Mouse (Mus musculus) midbrain, embryonic 16.5 days (tissue): ENCODE measurements around the gene Pcolce. TPM values are rescaled to one million over a fixed set of nuclear protein-coding genes. Genes with fewer than 3 reads are reported as not detected.

Experiments used
- ATAC-seq: fragments of 200-750 bp; cut with Nextera tagmentation; 2 replicates; pipeline ENCODE4 v1.8.0; 2017; ENCODE audit warnings: moderate TSS enrichment
- H3K27ac ChIP-seq: fragments of 300-500 bp; sonication (generic); 2 replicates; pipeline ENCODE4 v1.5.1; 2014; ENCODE audit warnings: mild to moderate bottlenecking, low read length, mixed read lengths
- H3K27me3 ChIP-seq: fragments of 300-500 bp; sonication (generic); 2 replicates; pipeline ENCODE4 v1.6.1; 2014; ENCODE audit warnings: low read depth, low read length, mixed read lengths; ENCODE audit not compliant: control insufficient read depth, insufficient read depth
- H3K36me3 ChIP-seq: fragments of 300-500 bp; sonication (generic); 2 replicates; pipeline ENCODE4 v1.6.1; 2014; ENCODE audit warnings: mild to moderate bottlenecking, low read length, moderate library complexity, mixed read lengths; ENCODE audit not compliant: control insufficient read depth, insufficient read depth
- H3K4me1 ChIP-seq: fragments of 300-500 bp; sonication (generic); 2 replicates; pipeline ENCODE4 v1.6.1; 2014; ENCODE audit warnings: mild to moderate bottlenecking, low read length, mixed read lengths; ENCODE audit not compliant: control insufficient read depth, insufficient read depth
- H3K4me2 ChIP-seq: fragments of 300-500 bp; sonication (generic); 2 replicates; pipeline ENCODE4 v1.6.1; 2014; ENCODE audit warnings: mild to moderate bottlenecking, low read length, mixed read lengths
- H3K4me3 ChIP-seq: fragments of 300-500 bp; sonication (generic); 2 replicates; pipeline ENCODE4 v1.5.1; 2014; ENCODE audit warnings: low read depth, mild to moderate bottlenecking, low read length, moderate library complexity, mixed read lengths
- H3K9ac ChIP-seq: fragments of 300-500 bp; sonication (generic); 2 replicates; pipeline ENCODE4 v1.6.1; 2014; ENCODE audit warnings: low read depth, low read length, mixed read lengths
- H3K9me3 ChIP-seq: fragments of 300-500 bp; sonication (generic); replicated peaks from 2 replicates; pipeline ENCODE4 v1.6.1; 2014; ENCODE audit warnings: mild to moderate bottlenecking, low read length, mixed read lengths; ENCODE audit not compliant: control insufficient read depth, poor library complexity, severe bottlenecking
- WGBS: fragments of 180-500 bp; shearing (Covaris S2); extraction: QIAGEN DNeasy Blood & Tissue Kit; methylation state at CpG from one replicate; pipeline ENCODE4 v1.1.7; 2014; 5-methylcytosine and 5-hydroxymethylcytosine counted together
- polyA plus RNA-seq: library from polyadenylated mRNA; unstranded; fragments of >200 nt; fragmentation: Nextera tagmentation; extraction: Ambion mirVana; gene quantifications from 2 replicates; pipeline ENCODE4 v1.2.1, GENCODE M21; 2015

The Pcolce gene
- polyA plus RNA-seq, 1 experiment from 2014 or later = 13.3 TPM

DNA sequence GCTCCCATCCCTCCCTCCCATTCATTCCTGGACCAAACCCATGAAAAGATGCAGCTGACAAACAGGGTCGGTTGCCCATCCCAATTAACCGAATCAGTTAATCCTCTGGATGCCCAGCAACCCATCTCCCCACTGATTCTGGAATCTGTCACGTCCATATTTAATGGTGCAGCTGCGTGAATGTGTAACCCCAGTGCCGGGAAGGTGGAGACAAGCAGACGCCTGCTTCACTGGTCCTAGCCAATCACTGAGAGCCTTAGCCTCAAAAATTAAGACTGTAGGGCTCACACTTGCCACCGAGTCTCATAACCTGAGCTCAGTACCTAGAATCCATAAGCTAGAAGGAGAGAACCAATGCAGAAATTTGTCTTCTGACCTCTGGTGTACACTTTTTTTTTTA, 17.7 kb downstream of the Pcolce start:
- Histone ChIP-seq H3K36me3 (peaks cover 3% of the 10 kb centered on the region; the same call in 1 of the 2 replicates), H3K4me1 (peaks cover 12% of the 10 kb centered on the region), H3K9me3 (no peaks in the 10 kb centered on the region), H3K9ac (no peak overlapping the region), H3K27ac (no peak overlapping the region), H3K27me3 (no peaks in the 10 kb centered on the region), H3K4me3 (no peak overlapping the region), H3K4me2 (no peak overlapping the region)
- 63% methylated on average over 7 of the region's 7 CpGs for WGBS
- no peak for ATAC-seq

- Histone ChIP-seq H3K9ac (no peak overlapping the region), H3K4me2 (no peak overlapping the region), H3K9me3 (no peaks in the 10 kb centered on the region), H3K27ac (no peak overlapping the region), H3K36me3 (no peaks in the 10 kb centered on the region), H3K4me3 (no peak overlapping the region), H3K27me3 (no peaks in the 10 kb centered on the region), H3K4me1 (no peaks in the 10 kb centered on the region)
- 85% methylated on average over 5 of the region's 5 CpGs for WGBS
- ATAC-seq = no peak
Measured at GRCm38 (mm10) chr5:137590507-137590906, 23.1 kb downstream of the Pcolce start.

GRCm38 (mm10) chr5:137584976-137585375, 28.6 kb downstream of the Pcolce start:
- Histone ChIP-seq H3K36me3 (no peaks in the 10 kb centered on the region), H3K4me2 (no peak overlapping the region), H3K9me3 (no peaks in the 10 kb centered on the region), H3K9ac (no peak overlapping the region), H3K27me3 (no peaks in the 10 kb centered on the region), H3K4me3 (no peak overlapping the region), H3K4me1 (peaks cover 6% of the 10 kb centered on the region; the same call in 1 of the 2 replicates), H3K27ac (no peak overlapping the region)
- ATAC-seq = no peak
- 33% methylated on average over 8 of the region's 8 CpGs for whole genome bisulfite sequencing

GRCm38 (mm10) chr5:137583670-137584169, 29.9 kb downstream of the Pcolce start:
- no peaks in the 10 kb centered on the region for H3K9me3 ChIP-seq
- peak; percentile 91 for ATAC-seq
- 19% methylated on average over 27 of the region's 27 CpGs for WGBS
- peak overlapping the region; percentile 63 for H3K4me2 ChIP-seq
- peak overlapping the region; percentile 87 for H3K27ac ChIP-seq
- peaks cover 6% of the 10 kb centered on the region; the same call in 1 of the 2 replicates for H3K4me1 ChIP-seq
- no peaks in the 10 kb centered on the region for H3K36me3 ChIP-seq
- H3K27me3 ChIP-seq = no peaks in the 10 kb centered on the region
- H3K4me3 ChIP-seq = peak overlapping the region; percentile 38
- peak overlapping the region; percentile 67 for H3K9ac ChIP-seq

- Histone ChIP-seq H3K4me3 (peak overlapping the region; percentile 38), H3K36me3 (no peaks in the 10 kb centered on the region), H3K9ac (peak overlapping the region; percentile 67), H3K27ac (peak overlapping the region; percentile 87; the same call in 1 of the 2 replicates), H3K4me1 (peaks cover 6% of the 10 kb centered on the region; the same call in 1 of the 2 replicates), H3K4me2 (peak overlapping the region; percentile 63), H3K9me3 (no peaks in the 10 kb centered on the region), H3K27me3 (no peaks in the 10 kb centered on the region)
- no peak for ATAC-seq
- 39% methylated on average over 8 of the region's 8 CpGs for whole genome bisulfite sequencing
Measured at GRCm38 (mm10) chr5:137582702-137583101, 30.9 kb downstream of the Pcolce start.

- H3K4me1 ChIP-seq = peaks cover 6% of the 10 kb centered on the region; the same call in 1 of the 2 replicates
- H3K36me3 ChIP-seq = no peaks in the 10 kb centered on the region
- no peaks in the 10 kb centered on the region for H3K9me3 ChIP-seq
- H3K9ac ChIP-seq = no peak overlapping the region
- H3K27me3 ChIP-seq = no peaks in the 10 kb centered on the region
- no peak overlapping the region for H3K27ac ChIP-seq
- WGBS = 83% methylated on average over 6 of the region's 6 CpGs
- no peak overlapping the region for H3K4me3 ChIP-seq
- no peak overlapping the region for H3K4me2 ChIP-seq
- no peak for ATAC-seq
Measured at GRCm38 (mm10) chr5:137580246-137580645, 33.3 kb downstream of the Pcolce start.

DNA sequence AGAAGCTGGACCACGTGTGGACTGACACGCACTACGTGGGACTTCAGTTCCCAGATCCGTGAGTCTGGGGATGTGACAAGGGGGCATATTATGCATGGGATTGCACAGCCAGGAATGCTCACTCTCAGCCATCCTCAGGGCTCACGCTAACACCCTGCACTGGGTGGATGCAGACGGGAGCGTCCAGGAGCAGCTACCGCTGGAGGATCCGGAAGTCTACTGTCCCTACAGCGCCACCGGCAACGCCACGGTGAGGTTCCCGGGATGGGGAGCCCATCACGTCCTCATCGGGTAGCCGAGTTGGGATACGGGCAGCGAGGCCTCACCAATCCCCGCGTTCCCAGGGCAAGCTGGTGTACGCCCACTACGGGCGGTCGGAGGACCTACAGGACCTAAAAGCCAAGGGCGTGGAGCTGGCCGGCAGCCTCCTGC, 39.1 kb downstream of the Pcolce start:
- 4% methylated on average over 27 of the region's 27 CpGs for WGBS
- H3K27ac ChIP-seq = no peak overlapping the region

GRCm38 (mm10) chr5:137570691-137571586, 42.6 kb downstream of the Pcolce start:
- Histone ChIP-seq H3K36me3 (0 out of 2 replicates have a peak, but pooled peaks cover 4% of the 10 kb centered on the region), H3K9ac (no peak overlapping the region), H3K4me1 (no peaks in the 10 kb centered on the region; the same call in 1 of the 2 replicates), H3K27me3 (no peaks in the 10 kb centered on the region), H3K9me3 (no peaks in the 10 kb centered on the region), H3K27ac (no peak overlapping the region), H3K4me3 (no peak overlapping the region), H3K4me2 (no peak overlapping the region)
- ATAC-seq = no peak; the same call in 1 of the 2 replicates
- 88% methylated on average over 17 of the region's 17 CpGs for WGBS

More for the DNA sequence above, 39.1 kb downstream of the Pcolce start:
- Histone ChIP-seq H3K36me3 (no peaks in the 10 kb centered on the region), H3K4me1 (no peaks in the 10 kb centered on the region; the same call in 1 of the 2 replicates), H3K9ac (peak overlapping the region; percentile 52; the same call in 1 of the 2 replicates), H3K27me3 (no peaks in the 10 kb centered on the region), H3K9me3 (no peaks in the 10 kb centered on the region), H3K4me2 (peak overlapping the region; percentile 56), H3K4me3 (peak overlapping the region; percentile 33)
- peak; percentile 48; the same call in 1 of the 2 replicates for ATAC-seq

GRCm38 (mm10) chr5:137570181-137570580, 43.4 kb downstream of the Pcolce start:
- H3K27me3 ChIP-seq = no peaks in the 10 kb centered on the region
- H3K9me3 ChIP-seq = no peaks in the 10 kb centered on the region
- no peak for ATAC-seq
- WGBS = 46% methylated on average over 7 of the region's 7 CpGs
- no peak overlapping the region for H3K4me3 ChIP-seq
- no peaks in the 10 kb centered on the region; the same call in 1 of the 2 replicates for H3K4me1 ChIP-seq
- H3K36me3 ChIP-seq = peaks cover 7% of the 10 kb centered on the region; the same call in 1 of the 2 replicates
- H3K4me2 ChIP-seq = no peak overlapping the region
- no peak overlapping the region for H3K9ac ChIP-seq
- H3K27ac ChIP-seq = no peak overlapping the region
